Mouse (Mus musculus): ENCODE results near the gene Rbks.

- TF ChIP-seq CTCF (IDR thresholded peaks at IDR 0.05; ENCODE audit: low read depth) (no peak), EP300 (IDR thresholded peaks at IDR 0.05; ENCODE audit: low read depth) (peak; percentile 32)
These were observed 343 bp upstream of the Rbks start, which contains the start of gene Babam2 for GRCm38 (mm10) chr5:31697644-31698296.

All from liver, embryonic 14.5 days (tissue).